Mouse (Mus musculus): ENCODE results near the gene Prkca.

Prkca gene

DNA sequence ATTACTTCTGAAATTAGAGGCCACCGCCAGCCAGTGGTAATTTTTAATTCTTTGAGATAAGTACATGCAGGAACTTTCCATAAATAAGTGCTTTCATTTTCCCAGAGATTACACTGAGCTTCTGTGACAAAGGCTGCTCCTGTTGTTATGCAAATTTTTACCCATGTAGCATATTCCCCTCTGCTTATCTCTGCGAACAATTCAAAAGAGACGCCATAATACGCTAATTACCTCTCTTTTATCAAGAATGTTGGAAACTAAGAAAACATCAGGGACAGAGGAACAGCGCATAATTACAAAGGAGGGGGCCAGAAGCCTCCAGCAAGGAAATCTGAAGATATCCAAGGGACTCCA lies 138.9 kb downstream of the Prkca start:
- TF ChIP-seq GATA4 (IDR thresholded peaks at IDR 0.05; ENCODE audit: insufficient replicate concordance, low read length), result no peak

DNA sequence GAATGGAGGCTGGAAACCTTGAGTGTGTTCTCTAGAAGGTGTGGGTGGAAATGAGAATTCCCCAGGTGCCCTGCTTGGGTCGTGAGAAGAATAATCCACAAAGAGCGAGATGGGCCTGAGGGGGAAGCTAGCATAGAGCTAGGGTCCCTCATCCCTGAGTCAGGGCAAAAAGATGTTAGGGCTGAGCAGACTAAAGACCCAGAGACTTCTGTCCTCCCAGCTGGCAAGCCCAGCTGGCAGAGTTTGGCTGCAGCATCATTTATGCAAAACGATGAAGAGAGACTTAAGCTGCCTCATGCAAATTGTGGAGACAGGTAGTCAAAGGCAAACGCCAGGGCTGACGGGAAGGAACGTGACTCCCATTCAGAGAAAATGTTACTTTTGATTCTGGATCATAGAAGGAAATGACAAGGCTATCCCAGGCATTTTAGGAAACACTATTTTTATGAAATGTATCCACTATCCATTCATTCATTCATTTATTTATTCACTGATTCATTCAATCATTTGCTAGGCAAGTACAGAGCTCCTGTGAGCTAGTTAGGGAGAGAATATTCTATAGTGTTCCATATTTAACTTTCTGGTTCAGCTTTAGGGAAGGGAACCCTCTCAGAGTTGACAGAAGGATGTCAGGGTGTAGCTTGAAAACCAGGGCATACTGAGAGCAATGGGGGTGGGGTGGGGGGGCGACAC lies 139.4 kb downstream of the Prkca start:
- TF ChIP-seq GATA4 (IDR thresholded peaks at IDR 0.05; ENCODE audit: insufficient replicate concordance, low read length), result no peak

DNA sequence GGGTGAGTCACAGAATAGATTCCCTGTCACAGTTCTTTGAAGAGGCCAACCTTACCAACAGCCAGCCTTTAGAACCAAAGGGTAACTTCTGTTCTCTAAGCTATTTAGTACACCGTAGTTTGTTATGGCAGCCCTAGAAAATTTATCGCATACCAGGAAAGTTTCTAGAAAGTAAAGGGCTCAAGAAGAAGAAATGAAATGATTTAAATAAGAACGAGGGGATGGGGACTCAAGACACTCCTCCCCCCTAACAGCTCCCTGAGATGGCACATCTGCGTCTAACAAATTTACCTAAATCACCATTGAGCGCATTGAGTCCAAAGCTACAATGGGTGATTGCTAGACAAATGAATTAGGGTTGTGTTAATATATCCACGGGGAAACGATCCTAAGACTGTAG lies 140.9 kb downstream of the Prkca start:
- no peak for TF ChIP-seq GATA4 (IDR thresholded peaks at IDR 0.05; ENCODE audit: insufficient replicate concordance, low read length)

GRCm38 (mm10) chr11:108200679-108201586 lies 142.8 kb downstream of the Prkca start:
- TF ChIP-seq GATA4 (IDR thresholded peaks at IDR 0.05; ENCODE audit: insufficient replicate concordance, low read length), result no peak

DNA sequence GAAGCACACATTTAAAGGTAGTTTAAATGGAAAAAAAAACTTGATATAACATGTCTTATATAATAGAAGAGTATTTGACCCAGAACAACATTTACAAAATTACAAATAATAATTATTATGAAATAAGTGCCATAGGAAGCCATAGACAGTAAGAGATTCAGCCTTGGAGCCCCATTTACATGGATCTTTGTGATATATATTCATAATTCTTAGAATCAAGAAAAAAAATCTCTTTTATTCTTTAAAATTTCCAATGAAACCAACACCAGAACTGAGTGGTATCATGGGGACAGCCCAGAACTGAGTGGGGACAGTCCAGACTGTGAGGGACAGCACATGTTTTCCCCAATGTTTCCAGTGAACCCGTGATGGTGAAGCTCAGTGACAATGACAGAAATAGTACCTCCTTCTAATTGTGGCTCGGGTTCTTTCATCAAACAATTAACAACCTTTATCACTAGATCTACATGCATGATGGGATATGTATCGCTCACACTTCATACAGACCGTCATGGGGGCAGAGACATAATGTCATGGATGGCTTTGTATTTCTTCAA lies 144.2 kb downstream of the Prkca start:
- TF ChIP-seq GATA4 (IDR thresholded peaks at IDR 0.05; ENCODE audit: insufficient replicate concordance, low read length), result no peak

GRCm38 (mm10) chr11:108198592-108198991 lies 145.1 kb downstream of the Prkca start:
- TF ChIP-seq GATA4 (IDR thresholded peaks at IDR 0.05; ENCODE audit: insufficient replicate concordance, low read length), result peak; percentile 62; the same call in 1 of the 2 replicates

DNA sequence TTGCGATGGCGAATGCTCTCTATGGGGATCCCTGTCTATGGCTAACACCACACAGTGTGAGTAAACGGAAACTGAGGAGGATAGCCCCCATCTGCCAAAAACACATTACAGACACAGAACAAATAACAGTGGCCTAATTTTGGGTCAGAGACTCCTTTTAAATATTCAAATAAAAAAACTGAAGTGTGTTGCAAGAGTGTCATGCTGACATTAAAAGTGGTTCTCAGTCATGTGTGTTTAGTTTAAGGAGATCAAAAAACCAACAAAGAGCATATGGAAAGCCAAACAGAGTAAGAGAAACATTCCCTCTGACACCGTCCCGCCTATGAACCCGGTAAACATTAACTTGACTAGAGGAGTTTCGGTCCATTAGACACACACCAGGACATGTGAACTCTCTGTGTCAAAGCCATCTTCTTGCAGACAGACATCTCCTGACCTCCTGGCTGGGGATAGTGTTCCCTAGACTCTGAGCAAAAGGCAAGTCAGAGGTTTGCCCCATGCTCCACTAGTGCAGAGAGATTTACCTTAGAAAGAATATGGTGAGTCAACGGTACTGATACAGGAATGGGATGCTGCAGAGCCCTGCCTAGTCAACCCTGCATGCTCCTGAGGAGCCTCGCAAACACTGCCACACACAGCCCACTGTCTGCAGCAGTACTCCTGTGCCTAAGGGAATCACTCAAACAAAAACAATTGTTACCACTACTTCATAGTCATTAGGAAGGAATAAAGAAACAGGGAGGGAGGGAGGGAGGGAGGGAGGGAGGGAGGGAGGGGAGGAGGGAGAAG lies 146.1 kb downstream of the Prkca start:
- TF ChIP-seq GATA4 (IDR thresholded peaks at IDR 0.05; ENCODE audit: insufficient replicate concordance, low read length), result no peak

DNA sequence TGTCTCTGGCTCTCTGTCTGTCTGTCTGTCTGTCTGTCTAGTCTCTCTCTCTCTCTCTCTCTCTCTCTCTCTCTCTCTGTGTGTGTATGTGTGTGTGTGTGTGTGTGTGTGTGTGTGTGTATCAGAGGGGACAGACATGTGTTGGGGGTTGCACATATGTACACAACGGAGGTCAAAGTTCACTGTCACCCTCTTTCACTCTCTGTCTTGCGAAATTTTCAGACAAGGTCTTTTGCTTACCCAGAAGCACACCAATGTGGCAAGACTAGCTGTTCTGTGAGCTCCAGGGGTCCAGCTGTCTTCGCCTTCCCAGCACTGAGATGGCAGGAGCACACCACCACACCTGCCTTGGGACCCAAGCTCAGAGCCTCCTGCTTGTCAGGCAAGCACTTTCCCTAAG lies 146.9 kb downstream of the Prkca start:
- TF ChIP-seq GATA4 (IDR thresholded peaks at IDR 0.05; ENCODE audit: insufficient replicate concordance, low read length), result no peak

DNA sequence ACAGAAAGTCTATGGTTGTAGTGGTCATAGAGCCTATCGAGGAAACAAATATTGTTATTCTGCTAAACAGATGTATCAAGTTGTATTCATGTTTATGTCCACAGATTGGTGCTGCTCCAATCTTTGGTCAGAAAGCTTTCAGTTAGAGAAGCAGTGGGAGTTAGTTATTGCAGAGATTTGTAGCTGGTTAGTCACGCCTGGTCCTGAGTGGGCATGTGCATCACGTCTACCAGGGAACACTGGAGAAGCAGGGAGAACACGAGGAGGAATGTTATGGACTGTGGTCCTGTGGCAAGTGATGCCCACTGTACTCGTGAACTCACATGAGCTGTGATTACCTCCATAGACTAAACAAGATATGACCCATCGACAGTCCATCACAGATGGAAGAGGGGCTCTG lies 153.4 kb downstream of the Prkca start:
- no peak for TF ChIP-seq GATA4 (IDR thresholded peaks at IDR 0.05; ENCODE audit: insufficient replicate concordance, low read length)

DNA sequence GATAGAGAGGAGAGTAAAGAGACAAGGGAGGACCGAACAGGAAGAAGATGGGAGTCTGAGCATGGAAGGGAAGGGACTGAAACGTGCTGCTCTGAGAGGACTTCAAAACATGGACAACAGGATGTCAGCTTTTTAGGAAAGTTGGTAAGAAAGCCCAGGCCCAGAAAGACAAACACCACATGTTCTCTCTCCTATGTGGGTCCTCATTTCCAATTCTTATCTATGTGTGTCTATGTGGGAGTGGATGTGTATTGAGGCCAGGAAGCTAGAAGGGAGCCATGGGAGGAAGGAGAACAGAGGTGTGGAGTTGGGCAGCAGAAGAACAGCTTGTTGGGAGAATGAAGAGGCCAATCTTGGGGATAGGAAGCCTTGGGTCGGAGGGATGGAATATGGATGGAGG lies 154.4 kb downstream of the Prkca start:
- no peak for TF ChIP-seq GATA4 (IDR thresholded peaks at IDR 0.05; ENCODE audit: insufficient replicate concordance, low read length)

- no peak for TF ChIP-seq GATA4 (IDR thresholded peaks at IDR 0.05; ENCODE audit: insufficient replicate concordance, low read length)
These were observed 161.3 kb downstream of the Prkca start for GRCm38 (mm10) chr11:108182421-108182820.

DNA sequence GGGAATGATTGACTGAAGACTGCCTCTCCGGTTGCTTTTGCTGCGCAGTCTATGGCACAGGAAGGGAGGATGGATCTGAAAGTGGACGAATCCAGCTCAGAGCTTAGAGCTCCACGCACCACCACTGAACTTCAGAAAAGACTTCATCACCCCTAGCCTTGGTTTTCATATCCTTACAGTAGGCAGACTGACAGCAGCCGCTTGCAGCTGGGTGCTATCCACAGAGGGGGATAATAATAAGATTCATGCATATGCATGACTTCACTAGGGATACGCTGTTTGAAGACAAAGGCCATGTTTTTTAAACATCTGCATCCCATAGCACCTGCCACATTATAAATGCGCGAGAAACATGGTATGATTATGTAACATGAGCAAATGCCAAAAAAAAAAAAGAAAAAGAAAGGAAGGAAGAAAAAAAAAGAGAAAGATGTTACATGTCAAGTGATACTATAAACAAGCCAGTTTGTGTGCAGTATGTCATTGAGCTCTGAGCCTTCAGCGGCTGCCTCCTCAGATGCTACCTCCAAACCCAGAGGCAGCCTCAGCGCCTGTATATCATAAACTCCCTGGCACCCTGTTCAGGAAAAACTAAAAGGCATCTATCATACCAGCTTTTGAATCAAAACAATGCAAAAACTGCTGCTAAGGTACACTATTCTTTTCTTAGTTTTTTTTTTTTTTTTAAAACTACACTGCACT lies 162.6 kb downstream of the Prkca start:
- TF ChIP-seq GATA4 (IDR thresholded peaks at IDR 0.05; ENCODE audit: insufficient replicate concordance, low read length), result no peak

DNA sequence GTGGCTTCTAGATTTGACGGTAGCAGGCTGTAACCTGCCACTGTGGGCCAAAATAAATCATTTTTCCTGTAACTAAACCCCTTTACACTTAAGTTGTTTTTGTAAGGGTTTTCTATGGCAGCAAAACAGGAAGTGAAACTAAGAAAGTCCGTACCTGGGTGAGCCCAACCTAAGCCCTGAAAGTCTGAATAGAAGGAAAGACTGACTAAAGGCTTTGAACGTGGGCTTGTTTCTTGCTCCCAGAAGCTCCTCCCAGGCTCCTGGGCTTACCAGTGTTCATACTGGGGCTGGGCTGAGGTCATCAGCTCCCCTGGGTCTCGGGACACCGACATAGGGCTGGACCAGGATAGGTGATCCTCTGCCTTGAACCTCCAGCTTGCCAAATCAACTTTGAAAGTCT lies 164.9 kb downstream of the Prkca start:
- TF ChIP-seq GATA4 (IDR thresholded peaks at IDR 0.05; ENCODE audit: insufficient replicate concordance, low read length), result no peak

GRCm38 (mm10) chr11:108178258-108178657 lies 165.5 kb downstream of the Prkca start:
- no peak for TF ChIP-seq GATA4 (IDR thresholded peaks at IDR 0.05; ENCODE audit: insufficient replicate concordance, low read length)

- TF ChIP-seq GATA4 (IDR thresholded peaks at IDR 0.05; ENCODE audit: insufficient replicate concordance, low read length), result no peak
These were observed 167.0 kb downstream of the Prkca start for GRCm38 (mm10) chr11:108176715-108177114.
